Mouse (Mus musculus): ENCODE measurements around the gene Amotl2. TPM values are rescaled to one million over a fixed set of nuclear protein-coding genes. Genes with fewer than 3 reads are reported as not detected.

The Amotl2 gene
- polyA plus RNA-seq, 1 experiment = 83.2 TPM

- TF ChIP-seq CTCF (IDR thresholded peaks at IDR 0.05; ENCODE audit: borderline replicate concordance, extremely low read depth, insufficient read depth, insufficient read length) (no peak), POLR2A (IDR thresholded peaks at IDR 0.05; ENCODE audit: borderline replicate concordance, extremely low read depth, insufficient read depth, insufficient read length, poor library complexity, severe bottlenecking) (no peak)
- no peak for DNase-seq (ENCODE audit: low read depth)
Measured at GRCm38 (mm10) chr9:102735231-102735630, 18.8 kb downstream of the Amotl2 start.

GRCm38 (mm10) chr9:102735996-102736395 is 19.5 kb downstream of the Amotl2 start:
- TF ChIP-seq POLR2A (IDR thresholded peaks at IDR 0.05; ENCODE audit: borderline replicate concordance, extremely low read depth, insufficient read depth, insufficient read length, poor library complexity, severe bottlenecking) (no peak), CTCF (IDR thresholded peaks at IDR 0.05; ENCODE audit: borderline replicate concordance, extremely low read depth, insufficient read depth, insufficient read length) (no peak)
- no peak for DNase-seq (ENCODE audit: low read depth)

- no peak for DNase-seq (ENCODE audit: low read depth)
- no peak for TF ChIP-seq CTCF (IDR thresholded peaks at IDR 0.05; ENCODE audit: borderline replicate concordance, extremely low read depth, insufficient read depth, insufficient read length)
- no peak for TF ChIP-seq POLR2A (IDR thresholded peaks at IDR 0.05; ENCODE audit: borderline replicate concordance, extremely low read depth, insufficient read depth, insufficient read length, poor library complexity, severe bottlenecking)
Measured at GRCm38 (mm10) chr9:102737405-102737804, 20.9 kb downstream of the Amotl2 start.

- DNase-seq (ENCODE audit: low read depth) = no peak
- TF ChIP-seq POLR2A (IDR thresholded peaks at IDR 0.05; ENCODE audit: borderline replicate concordance, extremely low read depth, insufficient read depth, insufficient read length, poor library complexity, severe bottlenecking) (no peak), CTCF (IDR thresholded peaks at IDR 0.05; ENCODE audit: borderline replicate concordance, extremely low read depth, insufficient read depth, insufficient read length) (no peak)
Measured at GRCm38 (mm10) chr9:102746753-102747152, 30.3 kb downstream of the Amotl2 start.

- TF ChIP-seq CTCF (IDR thresholded peaks at IDR 0.05; ENCODE audit: borderline replicate concordance, extremely low read depth, insufficient read depth, insufficient read length) (no peak), POLR2A (IDR thresholded peaks at IDR 0.05; ENCODE audit: borderline replicate concordance, extremely low read depth, insufficient read depth, insufficient read length, poor library complexity, severe bottlenecking) (no peak)
- DNase-seq (ENCODE audit: low read depth) = no peak
Measured at GRCm38 (mm10) chr9:102747902-102748301, 31.4 kb downstream of the Amotl2 start.

GRCm38 (mm10) chr9:102749216-102749615 is 32.7 kb downstream of the Amotl2 start:
- no peak for DNase-seq (ENCODE audit: low read depth)
- TF ChIP-seq CTCF (IDR thresholded peaks at IDR 0.05; ENCODE audit: borderline replicate concordance, extremely low read depth, insufficient read depth, insufficient read length) (no peak), POLR2A (IDR thresholded peaks at IDR 0.05; ENCODE audit: borderline replicate concordance, extremely low read depth, insufficient read depth, insufficient read length, poor library complexity, severe bottlenecking) (no peak)

- TF ChIP-seq POLR2A (IDR thresholded peaks at IDR 0.05; ENCODE audit: borderline replicate concordance, extremely low read depth, insufficient read depth, insufficient read length, poor library complexity, severe bottlenecking) (no peak), CTCF (IDR thresholded peaks at IDR 0.05; ENCODE audit: borderline replicate concordance, extremely low read depth, insufficient read depth, insufficient read length) (no peak)
- DNase-seq (ENCODE audit: low read depth) = no peak
Measured at GRCm38 (mm10) chr9:102751632-102752303, 35.3 kb downstream of the Amotl2 start.

- TF ChIP-seq POLR2A (IDR thresholded peaks at IDR 0.05; ENCODE audit: borderline replicate concordance, extremely low read depth, insufficient read depth, insufficient read length, poor library complexity, severe bottlenecking) (no peak), CTCF (IDR thresholded peaks at IDR 0.05; ENCODE audit: borderline replicate concordance, extremely low read depth, insufficient read depth, insufficient read length) (no peak)
- no peak for DNase-seq (ENCODE audit: low read depth)
Measured at GRCm38 (mm10) chr9:102753299-102753698, 36.8 kb downstream of the Amotl2 start.

- TF ChIP-seq CTCF (IDR thresholded peaks at IDR 0.05; ENCODE audit: borderline replicate concordance, extremely low read depth, insufficient read depth, insufficient read length) (no peak), POLR2A (IDR thresholded peaks at IDR 0.05; ENCODE audit: borderline replicate concordance, extremely low read depth, insufficient read depth, insufficient read length, poor library complexity, severe bottlenecking) (no peak)
- no peak for DNase-seq (ENCODE audit: low read depth)
Measured at GRCm38 (mm10) chr9:102755161-102755560, 38.7 kb downstream of the Amotl2 start.

GRCm38 (mm10) chr9:102755591-102756270 is 39.3 kb downstream of the Amotl2 start:
- no peak for DNase-seq (ENCODE audit: low read depth)
- no peak for TF ChIP-seq POLR2A (IDR thresholded peaks at IDR 0.05; ENCODE audit: borderline replicate concordance, extremely low read depth, insufficient read depth, insufficient read length, poor library complexity, severe bottlenecking)
- no peak for TF ChIP-seq CTCF (IDR thresholded peaks at IDR 0.05; ENCODE audit: borderline replicate concordance, extremely low read depth, insufficient read depth, insufficient read length)

GRCm38 (mm10) chr9:102756352-102756751 is 39.9 kb downstream of the Amotl2 start:
- TF ChIP-seq POLR2A (IDR thresholded peaks at IDR 0.05; ENCODE audit: borderline replicate concordance, extremely low read depth, insufficient read depth, insufficient read length, poor library complexity, severe bottlenecking) = no peak
- TF ChIP-seq CTCF (IDR thresholded peaks at IDR 0.05; ENCODE audit: borderline replicate concordance, extremely low read depth, insufficient read depth, insufficient read length) = no peak
- no peak for DNase-seq (ENCODE audit: low read depth)

GRCm38 (mm10) chr9:102758851-102759250 is 42.4 kb downstream of the Amotl2 start:
- no peak for DNase-seq (ENCODE audit: low read depth)
- no peak for TF ChIP-seq CTCF (IDR thresholded peaks at IDR 0.05; ENCODE audit: borderline replicate concordance, extremely low read depth, insufficient read depth, insufficient read length)
- no peak for TF ChIP-seq POLR2A (IDR thresholded peaks at IDR 0.05; ENCODE audit: borderline replicate concordance, extremely low read depth, insufficient read depth, insufficient read length, poor library complexity, severe bottlenecking)

All from brain, embryonic 14.5 days (tissue).